Mouse (Mus musculus): ENCODE results near the gene Ankrd44. TPM values are rescaled to one million over a fixed set of nuclear protein-coding genes. Genes with fewer than 3 reads are reported as not detected.

The Ankrd44 gene
- total and polyA plus RNA-seq, 3 experiments = 12.7 to 23.0 (median 19.8) TPM

DNA sequence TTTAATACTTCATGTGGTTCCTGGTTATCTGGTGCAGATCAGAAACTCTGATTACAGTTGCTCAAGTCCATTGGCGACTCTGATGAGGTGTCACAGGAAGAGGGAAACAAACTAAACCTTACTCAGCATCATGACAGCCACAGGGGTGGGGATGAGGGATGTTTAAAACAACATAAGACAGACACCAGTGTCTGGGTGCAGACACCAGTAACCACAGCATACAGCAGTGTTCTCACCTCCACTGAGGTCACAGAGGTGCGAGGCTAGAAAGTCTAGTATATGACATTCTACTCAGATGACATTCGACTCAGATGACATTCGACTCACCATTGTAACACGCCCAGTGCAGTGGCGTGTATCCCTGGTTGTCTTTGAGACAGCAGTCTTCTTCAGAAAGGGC lies 265.5 kb downstream of the Ankrd44 start:
- DNase-seq (ENCODE audit: extremely low read depth) = no peak
- no peaks in the 10 kb centered on the region for H3K4me1 ChIP-seq (ENCODE audit: control insufficient read depth in 1 of 2, insufficient read depth in 2 of 2)
- H3K4me3 ChIP-seq (replicated peaks in 1 of 3; ENCODE audit: low read depth in 2 of 3, low read length in 2 of 3, poor library complexity in 1 of 3) = no peak overlapping the region
- in situ Hi-C loops (cut with MboI; ENCODE audit: low pct_ligation_motif_present, low pct_unique_long_range_greater_than_20kb, low sequenced_read_pairs) = loop anchor here (10.0 kb wide), 2 partner anchors 164 to 264 kb away; partner anchors contain the start of gene Ankrd44
- H3K9me3 ChIP-seq (replicated peaks; ENCODE audit: low read length) = no peaks in the 10 kb centered on the region
- no peak overlapping the region for H3K4me2 ChIP-seq (ENCODE audit: insufficient read depth, low read depth, poor library complexity, severe bottlenecking)
- H3K9ac ChIP-seq (ENCODE audit: insufficient read depth, low read depth) = no peak overlapping the region
- H3K27ac ChIP-seq (ENCODE audit: insufficient read depth, low read depth) = no peak overlapping the region
- H3K79me2 ChIP-seq (replicated peaks; ENCODE audit: control insufficient read depth, extremely low read depth, insufficient read depth, poor library complexity, severe bottlenecking) = no peaks in the 10 kb centered on the region
- dilution Hi-C loops (cut with MboI; ENCODE audit: extremely low pct_ligation_motif_present, extremely low pct_unique_long_range_greater_than_20kb, low sequenced_read_pairs) = no loop called here
- TF ChIP-seq MAX (IDR thresholded peaks at IDR 0.05; ENCODE audit: low read length) = no peak
- TF ChIP-seq USF2 (conservative IDR thresholded peaks at IDR 0.05; ENCODE audit: low read depth, low read length) = no peak
- TF ChIP-seq NRF1 (IDR thresholded peaks at IDR 0.05; ENCODE audit: low read depth, low read length) = no peak
- no peak for TF ChIP-seq TBP (conservative IDR thresholded peaks at IDR 0.05; ENCODE audit: low read depth, low read length)
- no peak for TF ChIP-seq MEF2A (IDR thresholded peaks at IDR 0.05; ENCODE audit: borderline replicate concordance, low read depth, low read length)
- TF ChIP-seq KAT2A (IDR thresholded peaks at IDR 0.05; ENCODE audit: insufficient replicate concordance, low read length) = no peak
- TF ChIP-seq RAD21 (IDR thresholded peaks at IDR 0.05; ENCODE audit: low read depth, low read length) = no peak
- TF ChIP-seq JUND (conservative IDR thresholded peaks at IDR 0.05; ENCODE audit: low read depth, low read length) = no peak
- no peak for TF ChIP-seq BHLHE40 (IDR thresholded peaks at IDR 0.05; ENCODE audit: low read depth, low read length)
- no peak for TF ChIP-seq E2F4 (IDR thresholded peaks at IDR 0.05; ENCODE audit: insufficient replicate concordance, low read depth, low read length)
- no peak for TF ChIP-seq GABPA (IDR thresholded peaks at IDR 0.05; ENCODE audit: insufficient replicate concordance, low read depth, low read length)
- TF ChIP-seq EP300 (IDR thresholded peaks at IDR 0.05; ENCODE audit: low read length) = no peak
- TF ChIP-seq ZC3H11A (IDR thresholded peaks at IDR 0.05; ENCODE audit: low read depth, low read length) = no peak
- TF ChIP-seq POLR2A (IDR thresholded peaks at IDR 0.05; ENCODE audit: low read depth, low read length) = no peak
- TF ChIP-seq POLR2AphosphoS2 (IDR thresholded peaks at IDR 0.05; ENCODE audit: low read depth, low read length) = no peak
- TF ChIP-seq ZMIZ1 (IDR thresholded peaks at IDR 0.05; ENCODE audit: low read depth, low read length) = no peak
- H3K36me3 ChIP-seq (replicated peaks in 1 of 2; ENCODE audit: control insufficient read depth in 1 of 2, insufficient read depth in 1 of 2, low read length in 1 of 2) = peaks cover 10 to 65% of the 10 kb centered on the region in 2 experiments
- no peaks in the 10 kb centered on the region for H3K27me3 ChIP-seq (replicated peaks)

DNA sequence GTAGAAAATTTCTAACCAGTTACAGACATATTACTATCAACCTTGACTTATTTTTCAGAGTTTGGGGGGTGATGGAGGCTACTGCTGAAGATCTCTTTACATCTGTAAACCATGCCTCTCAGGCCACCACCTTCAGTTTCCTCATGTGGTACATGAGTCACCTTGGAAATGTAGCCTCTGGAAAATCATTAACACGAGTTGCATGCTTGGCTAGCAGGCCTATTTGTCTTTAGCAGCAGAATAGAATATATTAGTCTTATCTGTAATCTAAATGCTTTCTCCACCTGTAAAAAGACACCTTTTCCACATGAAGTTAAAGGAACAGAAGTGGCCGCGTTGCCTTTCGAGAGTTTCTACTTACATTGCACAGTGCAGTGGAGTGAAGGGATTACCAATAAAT lies 267.6 kb downstream of the Ankrd44 start:
- DNase-seq (ENCODE audit: extremely low read depth) = no peak
- Histone ChIP-seq H3K4me1 (ENCODE audit: control insufficient read depth in 1 of 2, insufficient read depth in 2 of 2) (no peaks in the 10 kb centered on the region), H3K4me3 (replicated peaks in 1 of 3; ENCODE audit: low read depth in 2 of 3, low read length in 2 of 3, poor library complexity in 1 of 3) (no peak overlapping the region), H3K79me2 (replicated peaks; ENCODE audit: control insufficient read depth, extremely low read depth, insufficient read depth, poor library complexity, severe bottlenecking) (no peaks in the 10 kb centered on the region), H3K9ac (ENCODE audit: insufficient read depth, low read depth) (no peak overlapping the region), H3K4me2 (ENCODE audit: insufficient read depth, low read depth, poor library complexity, severe bottlenecking) (no peak overlapping the region), H3K27me3 (replicated peaks) (no peaks in the 10 kb centered on the region), H3K36me3 (replicated peaks in 1 of 2; ENCODE audit: control insufficient read depth in 1 of 2, insufficient read depth in 1 of 2, low read length in 1 of 2) (peaks cover 16 to 67% of the 10 kb centered on the region in 2 experiments), H3K27ac (ENCODE audit: insufficient read depth, low read depth) (no peak overlapping the region), H3K9me3 (replicated peaks; ENCODE audit: low read length) (no peaks in the 10 kb centered on the region)
- in situ Hi-C loops (cut with MboI; ENCODE audit: low pct_ligation_motif_present, low pct_unique_long_range_greater_than_20kb, low sequenced_read_pairs) (no loop called here), dilution Hi-C loops (cut with MboI; ENCODE audit: extremely low pct_ligation_motif_present, extremely low pct_unique_long_range_greater_than_20kb, low sequenced_read_pairs) (no loop called here)
- TF ChIP-seq SMC3 (IDR thresholded peaks at IDR 0.05; ENCODE audit: low read depth, low read length) (no peak), IRF4 (IDR thresholded peaks at IDR 0.05; ENCODE audit: low read depth, low read length) (no peak), TCF12 (IDR thresholded peaks at IDR 0.05; ENCODE audit: low read depth, low read length) (no peak), POLR2AphosphoS2 (IDR thresholded peaks at IDR 0.05; ENCODE audit: low read depth, low read length) (no peak), CTCF (conservative IDR thresholded peaks at IDR 0.05 in 1 of 2, IDR thresholded peaks at IDR 0.05 in 1 of 2; ENCODE audit: low read depth in 2 of 2, low read length in 2 of 2) (no peak), BHLHE40 (IDR thresholded peaks at IDR 0.05; ENCODE audit: low read depth, low read length) (no peak), PAX5 (IDR thresholded peaks at IDR 0.05; ENCODE audit: low read length) (no peak), ETS1 (conservative IDR thresholded peaks at IDR 0.05; ENCODE audit: low read depth, low read length) (no peak), ZKSCAN1 (IDR thresholded peaks at IDR 0.05; ENCODE audit: borderline replicate concordance, low read depth, low read length) (no peak), POLR2A (IDR thresholded peaks at IDR 0.05; ENCODE audit: low read depth, low read length) (no peak), USF2 (conservative IDR thresholded peaks at IDR 0.05; ENCODE audit: low read depth, low read length) (no peak), JUND (conservative IDR thresholded peaks at IDR 0.05; ENCODE audit: low read depth, low read length) (no peak), UBTF (IDR thresholded peaks at IDR 0.05; ENCODE audit: low read depth, low read length) (no peak), TBP (conservative IDR thresholded peaks at IDR 0.05; ENCODE audit: low read depth, low read length) (no peak), USF1 (IDR thresholded peaks at IDR 0.05; ENCODE audit: low read depth, low read length) (no peak), ELF1 (IDR thresholded peaks at IDR 0.05; ENCODE audit: low read depth, low read length) (no peak)

Data from CH12.LX (cell line).